Mouse (Mus musculus): ENCODE data around the gene Nxf7. TPM values are rescaled to one million over a fixed set of nuclear protein-coding genes. Genes with fewer than 3 reads are reported as not detected.
A peak's percentile ranks its signal among the peaks of the same experiment; 100 is the strongest.
"Not testable (repeated sequence)": the region's sequence is repeated elsewhere in the genome, so short reads cannot be mapped to it uniquely, and the experiment has no call there.

Nxf7 gene
- 0.16 and 0.39 TPM in 2 replicates for polyA plus RNA-seq (2015; fragmentation: Nextera tagmentation; extraction: Ambion mirVana)

DNA sequence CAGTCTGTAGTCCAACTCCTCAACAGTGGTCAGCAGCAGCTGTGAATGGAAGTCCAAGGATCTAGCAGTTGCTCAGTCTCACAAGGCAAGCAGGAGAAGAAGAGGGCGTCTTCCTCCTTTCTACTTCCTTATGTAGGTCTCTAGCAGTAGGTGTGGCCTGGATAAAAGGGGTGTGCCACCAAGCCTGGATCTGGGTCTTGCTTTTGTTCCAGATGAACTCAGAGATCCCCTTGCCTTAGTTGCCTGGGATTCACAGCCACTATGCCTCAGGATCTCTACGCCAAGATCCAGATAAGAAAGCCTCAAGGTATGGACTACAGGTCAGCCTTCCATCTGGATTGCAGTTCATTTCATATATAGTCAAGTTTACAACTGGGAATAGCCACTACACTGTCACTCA, at the start of gene Nxf7:
Nxf7 (minus strand) TSS at position 101 of the 400 bp plus-strand sequence.
- Histone ChIP-seq H3K27me3 (ENCODE audit: control insufficient read depth, insufficient read depth, low read length) (no peaks in the 10 kb centered on the region), H3K36me3 (ENCODE audit: control insufficient read depth, insufficient read depth, low read length) (no peaks in the 10 kb centered on the region), H3K4me3 (ENCODE audit: low read depth, low read length) (no peak within 1 kb of the TSS), H3K9ac (ENCODE audit: low read length) (no peak within 1 kb of the TSS), H3K4me1 (replicated peaks; ENCODE audit: control insufficient read depth, insufficient read depth) (no peaks in the 10 kb centered on the region), H3K9me3 (ENCODE audit: control insufficient read depth, low read length) (no peaks in the 10 kb centered on the region), H3K27ac (replicated peaks) (no peak within 1 kb of the TSS), H3K4me2 (replicated peaks; ENCODE audit: low read depth) (no peak within 1 kb of the TSS)
- WGBS: 73% methylated on average over 2 of the region's 2 CpGs
- DNase-seq (ENCODE audit: low spot score): no peak
- TF ChIP-seq EP300 (optimal IDR thresholded peaks at IDR 0.05) (no peak), CTCF (IDR thresholded peaks at IDR 0.05; ENCODE audit: low read depth) (no peak)
- ATAC-seq (ENCODE audit: low FRiP score, low TSS enrichment): no peak

DNA sequence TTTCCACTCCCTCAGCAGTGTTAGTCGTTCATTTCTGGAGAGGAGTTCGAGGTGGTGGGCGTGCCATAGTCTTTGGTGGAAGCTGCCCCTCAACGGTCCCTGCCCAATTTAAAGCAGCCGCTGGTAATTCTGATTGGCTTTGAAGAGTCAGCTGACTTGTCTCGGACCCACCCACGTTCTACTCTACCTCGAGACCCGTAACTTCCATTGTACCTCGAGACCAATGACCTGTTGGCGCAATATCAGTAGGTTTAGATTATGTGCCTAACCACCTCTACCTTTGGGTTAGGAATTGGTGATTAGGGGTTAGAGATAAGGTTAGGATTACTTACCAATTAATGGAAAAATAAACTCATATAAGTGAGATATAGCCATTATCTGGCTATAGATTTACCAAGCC, 29.0 kb upstream of the Nxf7 start, which contains the start of gene Prame:
Prame (minus strand) TSS at position 101 of the 400 bp plus-strand sequence.
- no peaks in the 10 kb centered on the region for H3K27me3 ChIP-seq (ENCODE audit: control insufficient read depth, insufficient read depth, low read length)
- 86% methylated on average over 11 of the region's 11 CpGs for WGBS
- H3K9ac ChIP-seq (ENCODE audit: low read length): no peak within 1 kb of the TSS
- H3K36me3 ChIP-seq (ENCODE audit: control insufficient read depth, insufficient read depth, low read length): no peaks in the 10 kb centered on the region
- TF ChIP-seq EP300 (optimal IDR thresholded peaks at IDR 0.05) (no peak), CTCF (IDR thresholded peaks at IDR 0.05; ENCODE audit: low read depth) (no peak)
- no peak within 1 kb of the TSS for H3K4me2 ChIP-seq (replicated peaks; ENCODE audit: low read depth)
- DNase-seq (ENCODE audit: low spot score): no peak
- H3K4me1 ChIP-seq (replicated peaks; ENCODE audit: control insufficient read depth, insufficient read depth): no peaks in the 10 kb centered on the region
- no peaks in the 10 kb centered on the region for H3K9me3 ChIP-seq (ENCODE audit: control insufficient read depth, low read length)
- no peak for ATAC-seq (ENCODE audit: low FRiP score, low TSS enrichment)
- no peak within 1 kb of the TSS for H3K4me3 ChIP-seq (ENCODE audit: low read depth, low read length)
- H3K27ac ChIP-seq (replicated peaks): no peak within 1 kb of the TSS

DNA sequence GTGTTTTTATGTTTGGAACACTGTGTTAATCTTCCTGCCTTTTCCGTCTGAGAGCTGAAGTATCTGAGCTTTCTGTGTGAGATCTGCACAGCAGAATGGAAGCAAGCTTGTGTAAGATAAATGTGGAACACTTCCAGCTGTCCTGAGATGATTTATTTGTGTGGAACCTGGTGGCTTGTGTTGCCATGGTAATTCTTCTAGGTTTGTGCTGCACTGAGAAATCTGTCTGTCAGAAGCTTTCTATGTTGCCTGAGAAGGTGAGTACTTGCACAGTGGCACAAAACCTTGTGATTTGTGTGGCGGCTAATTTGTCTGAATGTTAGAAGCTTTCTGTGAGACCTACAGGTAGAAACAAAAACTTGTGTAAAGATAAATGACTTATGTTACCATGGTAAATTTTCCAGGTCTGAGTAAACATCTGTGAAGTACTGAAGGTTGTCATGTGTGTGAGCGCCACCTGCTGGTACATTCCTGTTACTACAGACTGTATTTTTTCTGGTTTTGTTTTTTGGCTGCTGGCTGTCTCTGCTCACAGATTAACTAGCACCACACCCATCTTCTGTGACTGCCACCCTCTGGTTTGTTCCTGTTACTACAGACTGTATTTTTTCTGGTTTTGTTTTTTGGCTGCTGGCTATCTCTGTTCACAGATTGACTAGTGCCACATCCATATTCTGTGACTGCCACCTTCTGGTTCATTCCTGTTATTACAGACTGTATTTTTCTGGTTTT, 2.9 kb upstream of the Nxf7 start:
- not testable (repeated sequence) for H3K9ac ChIP-seq (ENCODE audit: low read length); H3K4me3 ChIP-seq (ENCODE audit: low read depth, low read length); ATAC-seq (ENCODE audit: low FRiP score, low TSS enrichment); H3K4me2 ChIP-seq (replicated peaks; ENCODE audit: low read depth); H3K27ac ChIP-seq (replicated peaks); H3K36me3 ChIP-seq (ENCODE audit: control insufficient read depth, insufficient read depth, low read length); H3K9me3 ChIP-seq (ENCODE audit: control insufficient read depth, low read length); H3K27me3 ChIP-seq (ENCODE audit: control insufficient read depth, insufficient read depth, low read length); H3K4me1 ChIP-seq (replicated peaks; ENCODE audit: control insufficient read depth, insufficient read depth)
- peak; percentile 67 for TF ChIP-seq CTCF (IDR thresholded peaks at IDR 0.05; ENCODE audit: low read depth)
- 53% methylated on average over 3 of the region's 3 CpGs for WGBS
- DNase-seq (ENCODE audit: low spot score): peak; percentile 23

DNA sequence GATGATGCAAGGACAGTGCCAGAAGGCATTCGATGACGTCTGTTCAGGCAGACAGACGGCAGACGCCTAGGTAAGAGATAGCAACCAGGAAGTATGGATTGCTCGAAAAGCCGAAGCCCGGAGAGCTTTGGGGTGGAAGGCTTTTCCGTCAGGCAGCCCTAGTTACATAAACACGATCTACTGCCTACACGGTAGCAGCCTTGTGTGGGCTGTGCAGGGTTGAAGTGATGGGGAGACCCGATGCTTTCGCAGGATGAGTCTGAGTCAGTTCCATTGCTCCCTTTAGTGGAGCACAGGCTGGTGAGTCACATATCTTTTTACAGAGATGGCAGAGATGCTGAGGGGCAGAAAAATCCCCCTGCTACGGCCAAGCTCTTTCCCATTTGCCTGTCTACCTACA, 481 bp downstream of the Nxf7 start:
- Histone ChIP-seq H3K27me3 (ENCODE audit: control insufficient read depth, insufficient read depth, low read length) (no peaks in the 10 kb centered on the region), H3K36me3 (ENCODE audit: control insufficient read depth, insufficient read depth, low read length) (no peaks in the 10 kb centered on the region), H3K4me2 (replicated peaks; ENCODE audit: low read depth) (no peak overlapping the region), H3K4me3 (ENCODE audit: low read depth, low read length) (no peak overlapping the region), H3K9me3 (ENCODE audit: control insufficient read depth, low read length) (no peaks in the 10 kb centered on the region), H3K9ac (ENCODE audit: low read length) (no peak overlapping the region), H3K27ac (replicated peaks) (no peak overlapping the region), H3K4me1 (replicated peaks; ENCODE audit: control insufficient read depth, insufficient read depth) (no peaks in the 10 kb centered on the region)
- 79% methylated on average over 13 of the region's 13 CpGs for WGBS
- no peak for ATAC-seq (ENCODE audit: low FRiP score, low TSS enrichment)
- TF ChIP-seq EP300 (optimal IDR thresholded peaks at IDR 0.05): no peak
- no peak for TF ChIP-seq CTCF (IDR thresholded peaks at IDR 0.05; ENCODE audit: low read depth)
- no peak for DNase-seq (ENCODE audit: low spot score)

DNA sequence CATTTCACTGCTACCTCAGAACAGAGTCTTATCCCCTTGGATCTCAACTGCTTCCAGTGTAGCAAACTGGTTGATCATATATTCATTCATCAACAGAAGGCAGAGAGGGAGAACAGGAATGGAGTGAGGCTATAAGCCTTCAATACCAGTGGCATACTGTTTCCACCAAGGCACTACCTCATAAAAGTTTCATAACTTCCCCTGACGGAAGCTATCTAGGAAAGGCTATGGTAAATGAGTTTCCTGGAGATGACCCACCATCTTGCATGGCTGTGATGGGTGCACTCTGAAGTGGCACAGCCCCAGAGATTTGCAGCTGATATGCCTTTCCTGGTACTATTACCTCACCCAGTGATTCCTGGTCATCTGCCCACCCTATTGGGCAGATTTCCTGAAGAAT, 22.2 kb downstream of the Nxf7 start:
- no peak overlapping the region for H3K4me3 ChIP-seq (ENCODE audit: low read depth, low read length)
- no peaks in the 10 kb centered on the region for H3K36me3 ChIP-seq (ENCODE audit: control insufficient read depth, insufficient read depth, low read length)
- H3K9me3 ChIP-seq (ENCODE audit: control insufficient read depth, low read length): no peaks in the 10 kb centered on the region
- no peak for ATAC-seq (ENCODE audit: low FRiP score, low TSS enrichment)
- no peak for DNase-seq (ENCODE audit: low spot score)
- WGBS: 100% methylated on average over 1 of the region's 1 CpGs
- H3K9ac ChIP-seq (ENCODE audit: low read length): no peak overlapping the region
- no peak overlapping the region for H3K4me2 ChIP-seq (replicated peaks; ENCODE audit: low read depth)
- H3K27me3 ChIP-seq (ENCODE audit: control insufficient read depth, insufficient read depth, low read length): no peaks in the 10 kb centered on the region
- no peaks in the 10 kb centered on the region for H3K4me1 ChIP-seq (replicated peaks; ENCODE audit: control insufficient read depth, insufficient read depth)
- TF ChIP-seq EP300 (optimal IDR thresholded peaks at IDR 0.05) (no peak), CTCF (IDR thresholded peaks at IDR 0.05; ENCODE audit: low read depth) (no peak)
- H3K27ac ChIP-seq (replicated peaks): no peak overlapping the region

DNA sequence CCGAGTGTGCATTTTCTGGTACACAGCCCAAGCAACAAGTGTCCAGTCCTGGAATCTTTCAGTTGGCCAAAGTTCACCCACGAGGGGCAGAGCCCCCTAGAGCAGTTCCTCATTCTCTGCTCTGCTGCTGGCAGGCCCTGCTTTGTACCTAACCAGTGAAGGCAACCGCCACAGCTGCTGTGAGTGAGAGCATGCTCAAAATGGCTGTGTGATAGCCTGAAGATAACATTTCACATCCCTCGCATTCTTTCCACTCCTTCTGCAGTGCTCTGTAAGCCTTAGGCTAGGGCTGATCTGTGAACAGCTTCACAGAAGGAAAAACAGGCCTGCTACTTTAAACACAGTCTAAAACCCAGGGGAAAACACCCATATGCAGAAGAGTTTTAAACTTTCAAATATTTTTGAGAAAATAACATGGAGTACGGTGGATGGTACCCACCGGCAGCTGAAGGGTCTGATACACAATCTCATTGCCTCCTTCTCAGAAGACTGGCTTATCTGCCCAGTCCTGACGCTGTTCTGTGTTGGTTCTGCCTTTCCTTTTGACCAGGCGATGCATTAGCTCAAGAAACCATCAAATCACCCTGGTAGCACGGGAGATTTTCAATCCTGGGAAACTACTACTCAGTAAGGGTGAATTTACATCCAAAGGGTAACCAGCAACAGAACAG, 23.5 kb downstream of the Nxf7 start:
- H3K4me1 ChIP-seq (replicated peaks; ENCODE audit: control insufficient read depth, insufficient read depth); H3K9me3 ChIP-seq (ENCODE audit: control insufficient read depth, low read length); H3K4me3 ChIP-seq (ENCODE audit: low read depth, low read length); H3K9ac ChIP-seq (ENCODE audit: low read length); DNase-seq (ENCODE audit: low spot score); H3K27ac ChIP-seq (replicated peaks); H3K36me3 ChIP-seq (ENCODE audit: control insufficient read depth, insufficient read depth, low read length); H3K4me2 ChIP-seq (replicated peaks; ENCODE audit: low read depth); H3K27me3 ChIP-seq (ENCODE audit: control insufficient read depth, insufficient read depth, low read length): not testable (repeated sequence)
- peak; percentile 47; the same call in 1 of the 2 replicates for ATAC-seq (ENCODE audit: low FRiP score, low TSS enrichment)
- WGBS: 58% methylated on average over 9 of the region's 9 CpGs
